Mouse (Mus musculus): ENCODE results near the gene Dntt. TPM values are rescaled to one million over a fixed set of nuclear protein-coding genes. Genes with fewer than 3 reads are reported as not detected.

Dntt gene
- polyA plus RNA-seq, 1 experiment from 2014 or later: 0.15 TPM

- Histone ChIP-seq H3K36me3 (ENCODE audit: insufficient read depth, low read length) (no peaks in the 10 kb centered on the region), H3K9me3 (ENCODE audit: low read length) (no peaks in the 10 kb centered on the region), H3K4me3 (ENCODE audit: low read length) (no peak overlapping the region), H3K27ac (ENCODE audit: low read length) (no peak overlapping the region), H3K4me2 (replicated peaks; ENCODE audit: low read depth, low read length) (no peak overlapping the region), H3K27me3 (ENCODE audit: insufficient read depth, low read length) (no peaks in the 10 kb centered on the region), H3K4me1 (ENCODE audit: insufficient read depth, low read length) (no peaks in the 10 kb centered on the region), H3K9ac (replicated peaks; ENCODE audit: low read length) (no peak overlapping the region)
- 86% methylated on average over 5 of the region's 5 CpGs for WGBS
- ATAC-seq (ENCODE audit: low FRiP score, low TSS enrichment): no peak
Measured at GRCm38 (mm10) chr19:41027024-41027423, 2.1 kb upstream of the Dntt start.

GRCm38 (mm10) chr19:41027601-41028000 lies 1.5 kb upstream of the Dntt start:
- H3K9ac ChIP-seq (replicated peaks; ENCODE audit: low read length): no peak overlapping the region
- H3K27me3 ChIP-seq (ENCODE audit: insufficient read depth, low read length): no peaks in the 10 kb centered on the region
- H3K4me3 ChIP-seq (ENCODE audit: low read length): no peak overlapping the region
- ATAC-seq (ENCODE audit: low FRiP score, low TSS enrichment): no peak
- H3K4me2 ChIP-seq (replicated peaks; ENCODE audit: low read depth, low read length): no peak overlapping the region
- no peaks in the 10 kb centered on the region for H3K36me3 ChIP-seq (ENCODE audit: insufficient read depth, low read length)
- 87% methylated on average over 9 of the region's 9 CpGs for WGBS
- no peaks in the 10 kb centered on the region for H3K4me1 ChIP-seq (ENCODE audit: insufficient read depth, low read length)
- H3K27ac ChIP-seq (ENCODE audit: low read length): no peak overlapping the region
- no peaks in the 10 kb centered on the region for H3K9me3 ChIP-seq (ENCODE audit: low read length)

GRCm38 (mm10) chr19:41030161-41030560 lies 1.1 kb downstream of the Dntt start:
- Histone ChIP-seq H3K27me3 (ENCODE audit: insufficient read depth, low read length) (no peaks in the 10 kb centered on the region), H3K9ac (replicated peaks; ENCODE audit: low read length) (no peak overlapping the region), H3K9me3 (ENCODE audit: low read length) (no peaks in the 10 kb centered on the region), H3K36me3 (ENCODE audit: insufficient read depth, low read length) (no peaks in the 10 kb centered on the region), H3K4me1 (ENCODE audit: insufficient read depth, low read length) (no peaks in the 10 kb centered on the region), H3K4me2 (replicated peaks; ENCODE audit: low read depth, low read length) (no peak overlapping the region), H3K27ac (ENCODE audit: low read length) (no peak overlapping the region), H3K4me3 (ENCODE audit: low read length) (no peak overlapping the region)
- no peak for ATAC-seq (ENCODE audit: low FRiP score, low TSS enrichment)
- WGBS: 77% methylated on average over 6 of the region's 6 CpGs

GRCm38 (mm10) chr19:41031009-41031408 lies 1.9 kb downstream of the Dntt start:
- Histone ChIP-seq H3K27me3 (ENCODE audit: insufficient read depth, low read length) (no peaks in the 10 kb centered on the region), H3K4me2 (replicated peaks; ENCODE audit: low read depth, low read length) (no peak overlapping the region), H3K9me3 (ENCODE audit: low read length) (no peaks in the 10 kb centered on the region), H3K9ac (replicated peaks; ENCODE audit: low read length) (no peak overlapping the region), H3K4me1 (ENCODE audit: insufficient read depth, low read length) (no peaks in the 10 kb centered on the region), H3K4me3 (ENCODE audit: low read length) (no peak overlapping the region), H3K27ac (ENCODE audit: low read length) (no peak overlapping the region), H3K36me3 (ENCODE audit: insufficient read depth, low read length) (no peaks in the 10 kb centered on the region)
- 66% methylated on average over 11 of the region's 11 CpGs for WGBS
- no peak for ATAC-seq (ENCODE audit: low FRiP score, low TSS enrichment)

GRCm38 (mm10) chr19:41031869-41032268 lies 2.8 kb downstream of the Dntt start:
- no peaks in the 10 kb centered on the region for H3K4me1 ChIP-seq (ENCODE audit: insufficient read depth, low read length)
- WGBS: 74% methylated on average over 6 of the region's 6 CpGs

GRCm38 (mm10) chr19:41035809-41036551 lies 6.9 kb downstream of the Dntt start:
- Histone ChIP-seq H3K4me3 (ENCODE audit: low read length) (no peak overlapping the region), H3K4me1 (ENCODE audit: insufficient read depth, low read length) (no peaks in the 10 kb centered on the region), H3K9me3 (ENCODE audit: low read length) (no peaks in the 10 kb centered on the region), H3K36me3 (ENCODE audit: insufficient read depth, low read length) (no peaks in the 10 kb centered on the region), H3K27ac (ENCODE audit: low read length) (no peak overlapping the region), H3K9ac (replicated peaks; ENCODE audit: low read length) (no peak overlapping the region), H3K4me2 (replicated peaks; ENCODE audit: low read depth, low read length) (no peak overlapping the region), H3K27me3 (ENCODE audit: insufficient read depth, low read length) (no peaks in the 10 kb centered on the region)
- WGBS: 61% methylated on average over 4 of the region's 4 CpGs
- no peak for ATAC-seq (ENCODE audit: low FRiP score, low TSS enrichment)

More at GRCm38 (mm10) chr19:41031869-41032268, 2.8 kb downstream of the Dntt start:
- H3K4me3 ChIP-seq (ENCODE audit: low read length): no peak overlapping the region
- H3K9me3 ChIP-seq (ENCODE audit: low read length): no peaks in the 10 kb centered on the region
- no peaks in the 10 kb centered on the region for H3K36me3 ChIP-seq (ENCODE audit: insufficient read depth, low read length)
- H3K27ac ChIP-seq (ENCODE audit: low read length): no peak overlapping the region
- H3K27me3 ChIP-seq (ENCODE audit: insufficient read depth, low read length): no peaks in the 10 kb centered on the region
- ATAC-seq (ENCODE audit: low FRiP score, low TSS enrichment): no peak
- H3K4me2 ChIP-seq (replicated peaks; ENCODE audit: low read depth, low read length): no peak overlapping the region
- H3K9ac ChIP-seq (replicated peaks; ENCODE audit: low read length): no peak overlapping the region

- no peaks in the 10 kb centered on the region for H3K36me3 ChIP-seq (ENCODE audit: insufficient read depth, low read length)
- no peaks in the 10 kb centered on the region for H3K9me3 ChIP-seq (ENCODE audit: low read length)
- H3K27ac ChIP-seq (ENCODE audit: low read length): no peak overlapping the region
- H3K27me3 ChIP-seq (ENCODE audit: insufficient read depth, low read length): no peaks in the 10 kb centered on the region
- H3K9ac ChIP-seq (replicated peaks; ENCODE audit: low read length): no peak overlapping the region
- H3K4me2 ChIP-seq (replicated peaks; ENCODE audit: low read depth, low read length): no peak overlapping the region
- no peak overlapping the region for H3K4me3 ChIP-seq (ENCODE audit: low read length)
- no peaks in the 10 kb centered on the region for H3K4me1 ChIP-seq (ENCODE audit: insufficient read depth, low read length)
- WGBS: 64% methylated on average over 7 of the region's 7 CpGs
- ATAC-seq (ENCODE audit: low FRiP score, low TSS enrichment): no peak
Measured at GRCm38 (mm10) chr19:41039110-41039509, 10.0 kb downstream of the Dntt start.

- no peaks in the 10 kb centered on the region for H3K36me3 ChIP-seq (ENCODE audit: insufficient read depth, low read length)
- H3K27me3 ChIP-seq (ENCODE audit: insufficient read depth, low read length): no peaks in the 10 kb centered on the region
- no peaks in the 10 kb centered on the region for H3K4me1 ChIP-seq (ENCODE audit: insufficient read depth, low read length)
- no peak overlapping the region for H3K9ac ChIP-seq (replicated peaks; ENCODE audit: low read length)
- no peaks in the 10 kb centered on the region for H3K9me3 ChIP-seq (ENCODE audit: low read length)
- peak; percentile 46; the same call in 1 of the 2 replicates for ATAC-seq (ENCODE audit: low FRiP score, low TSS enrichment)
- WGBS: 45% methylated on average over 10 of the region's 10 CpGs
- no peak overlapping the region for H3K4me3 ChIP-seq (ENCODE audit: low read length)
- H3K4me2 ChIP-seq (replicated peaks; ENCODE audit: low read depth, low read length): 0 out of 2 replicates have a peak overlapping the region, but pooled peaks have one; percentile 10
- H3K27ac ChIP-seq (ENCODE audit: low read length): no peak overlapping the region
Measured at GRCm38 (mm10) chr19:41045091-41045770, 16.2 kb downstream of the Dntt start.

- Histone ChIP-seq H3K27me3 (ENCODE audit: insufficient read depth, low read length) (no peaks in the 10 kb centered on the region), H3K9me3 (ENCODE audit: low read length) (no peaks in the 10 kb centered on the region), H3K4me3 (ENCODE audit: low read length) (no peak overlapping the region), H3K9ac (replicated peaks; ENCODE audit: low read length) (no peak overlapping the region), H3K36me3 (ENCODE audit: insufficient read depth, low read length) (no peaks in the 10 kb centered on the region), H3K4me2 (replicated peaks; ENCODE audit: low read depth, low read length) (no peak overlapping the region), H3K27ac (ENCODE audit: low read length) (no peak overlapping the region), H3K4me1 (ENCODE audit: insufficient read depth, low read length) (peaks cover 10% of the 10 kb centered on the region)
- ATAC-seq (ENCODE audit: low FRiP score, low TSS enrichment): no peak
- 81% methylated on average over 9 of the region's 9 CpGs for WGBS
Measured at GRCm38 (mm10) chr19:41047437-41048186, 18.5 kb downstream of the Dntt start.

Measured in kidney, embryonic 16.5 days (tissue).